Mouse (Mus musculus): Measurements from ENCODE around the gene Gpr141. TPM values are rescaled to one million over a fixed set of nuclear protein-coding genes. Genes with fewer than 3 reads are reported as not detected.

The Gpr141 gene
- polyA plus RNA-seq (2014; fragmentation: Nextera tagmentation; extraction: Ambion mirVana), result 0.35 and 0.47 TPM in 2 replicates

GRCm38 (mm10) chr13:19824071-19824470 is at the start of gene Gpr141:
Gpr141 (minus strand) TSS chr13:19824257.
- Histone ChIP-seq H3K27me3 (replicated peaks; ENCODE audit: control insufficient read depth, insufficient read depth, low read length) (no peaks in the 10 kb centered on the region), H3K9me3 (ENCODE audit: control insufficient read depth, low read length) (no peaks in the 10 kb centered on the region), H3K4me2 (ENCODE audit: low read depth, low read length) (no peak within 1 kb of the TSS), H3K27ac (replicated peaks; ENCODE audit: low read depth, low read length) (no peak within 1 kb of the TSS), H3K36me3 (ENCODE audit: control insufficient read depth, insufficient read depth, low read length) (no peaks in the 10 kb centered on the region), H3K9ac (ENCODE audit: low read depth, low read length) (no peak within 1 kb of the TSS), H3K4me1 (ENCODE audit: control insufficient read depth, insufficient read depth, low read length) (no peaks in the 10 kb centered on the region), H3K4me3 (ENCODE audit: low read depth, low read length) (no peak within 1 kb of the TSS)
- DNase-seq (ENCODE audit: low spot score), result no peak
- WGBS, result 42% methylated on average over 3 of the region's 3 CpGs
- no peak for ATAC-seq (ENCODE audit: low read depth)

- Histone ChIP-seq H3K4me2 (ENCODE audit: low read depth, low read length) (no peak overlapping the region), H3K4me3 (ENCODE audit: low read depth, low read length) (no peak overlapping the region), H3K9ac (ENCODE audit: low read depth, low read length) (no peak overlapping the region), H3K27me3 (replicated peaks; ENCODE audit: control insufficient read depth, insufficient read depth, low read length) (no peaks in the 10 kb centered on the region), H3K27ac (replicated peaks; ENCODE audit: low read depth, low read length) (no peak overlapping the region), H3K36me3 (ENCODE audit: control insufficient read depth, insufficient read depth, low read length) (no peaks in the 10 kb centered on the region), H3K9me3 (ENCODE audit: control insufficient read depth, low read length) (no peaks in the 10 kb centered on the region), H3K4me1 (ENCODE audit: control insufficient read depth, insufficient read depth, low read length) (no peaks in the 10 kb centered on the region)
- DNase-seq (ENCODE audit: low spot score) (no peak), ATAC-seq (ENCODE audit: low read depth) (no peak)
Observed at GRCm38 (mm10) chr13:19864241-19864640, 40.2 kb upstream of the Gpr141 start.

GRCm38 (mm10) chr13:19854629-19855333 is 30.7 kb upstream of the Gpr141 start:
- Histone ChIP-seq H3K9me3 (ENCODE audit: control insufficient read depth, low read length) (no peaks in the 10 kb centered on the region), H3K27me3 (replicated peaks; ENCODE audit: control insufficient read depth, insufficient read depth, low read length) (no peaks in the 10 kb centered on the region), H3K4me3 (ENCODE audit: low read depth, low read length) (no peak overlapping the region), H3K4me1 (ENCODE audit: control insufficient read depth, insufficient read depth, low read length) (no peaks in the 10 kb centered on the region), H3K9ac (ENCODE audit: low read depth, low read length) (no peak overlapping the region), H3K27ac (replicated peaks; ENCODE audit: low read depth, low read length) (no peak overlapping the region), H3K36me3 (ENCODE audit: control insufficient read depth, insufficient read depth, low read length) (no peaks in the 10 kb centered on the region), H3K4me2 (ENCODE audit: low read depth, low read length) (no peak overlapping the region)
- no peak for DNase-seq (ENCODE audit: low spot score)
- no peak for ATAC-seq (ENCODE audit: low read depth)
- 59% methylated on average over 9 of the region's 9 CpGs for WGBS

- Histone ChIP-seq H3K9me3 (ENCODE audit: control insufficient read depth, low read length) (no peaks in the 10 kb centered on the region), H3K4me1 (ENCODE audit: control insufficient read depth, insufficient read depth, low read length) (no peaks in the 10 kb centered on the region), H3K4me2 (ENCODE audit: low read depth, low read length) (no peak overlapping the region), H3K4me3 (ENCODE audit: low read depth, low read length) (no peak overlapping the region), H3K9ac (ENCODE audit: low read depth, low read length) (no peak overlapping the region), H3K27ac (replicated peaks; ENCODE audit: low read depth, low read length) (no peak overlapping the region), H3K36me3 (ENCODE audit: control insufficient read depth, insufficient read depth, low read length) (no peaks in the 10 kb centered on the region), H3K27me3 (replicated peaks; ENCODE audit: control insufficient read depth, insufficient read depth, low read length) (no peaks in the 10 kb centered on the region)
- ATAC-seq (ENCODE audit: low read depth), result no peak
- DNase-seq (ENCODE audit: low spot score), result peak; percentile 13
- WGBS, result 57% methylated on average over 2 of the region's 2 CpGs
Observed at GRCm38 (mm10) chr13:19854049-19854448, 30.0 kb upstream of the Gpr141 start.

GRCm38 (mm10) chr13:19843448-19843847 is 19.4 kb upstream of the Gpr141 start:
- Histone ChIP-seq H3K9ac (ENCODE audit: low read depth, low read length) (no peak overlapping the region), H3K9me3 (ENCODE audit: control insufficient read depth, low read length) (no peaks in the 10 kb centered on the region), H3K4me1 (ENCODE audit: control insufficient read depth, insufficient read depth, low read length) (no peaks in the 10 kb centered on the region), H3K4me3 (ENCODE audit: low read depth, low read length) (no peak overlapping the region), H3K27ac (replicated peaks; ENCODE audit: low read depth, low read length) (no peak overlapping the region), H3K27me3 (replicated peaks; ENCODE audit: control insufficient read depth, insufficient read depth, low read length) (no peaks in the 10 kb centered on the region), H3K4me2 (ENCODE audit: low read depth, low read length) (no peak overlapping the region), H3K36me3 (ENCODE audit: control insufficient read depth, insufficient read depth, low read length) (no peaks in the 10 kb centered on the region)
- no peak for ATAC-seq (ENCODE audit: low read depth)
- DNase-seq (ENCODE audit: low spot score), result no peak
- 81% methylated on average over 2 of the region's 2 CpGs for WGBS

GRCm38 (mm10) chr13:19842707-19843106 is 18.6 kb upstream of the Gpr141 start:
- no peak for ATAC-seq (ENCODE audit: low read depth)
- 80% methylated on average over 3 of the region's 3 CpGs for WGBS
- no peak overlapping the region for H3K9ac ChIP-seq (ENCODE audit: low read depth, low read length)

GRCm38 (mm10) chr13:19841615-19842014 is 17.6 kb upstream of the Gpr141 start:
- DNase-seq (ENCODE audit: low spot score) (no peak), ATAC-seq (ENCODE audit: low read depth) (no peak)
- Histone ChIP-seq H3K4me2 (ENCODE audit: low read depth, low read length) (no peak overlapping the region), H3K9ac (ENCODE audit: low read depth, low read length) (no peak overlapping the region), H3K9me3 (ENCODE audit: control insufficient read depth, low read length) (no peaks in the 10 kb centered on the region), H3K4me1 (ENCODE audit: control insufficient read depth, insufficient read depth, low read length) (no peaks in the 10 kb centered on the region), H3K36me3 (ENCODE audit: control insufficient read depth, insufficient read depth, low read length) (no peaks in the 10 kb centered on the region), H3K4me3 (ENCODE audit: low read depth, low read length) (no peak overlapping the region), H3K27ac (replicated peaks; ENCODE audit: low read depth, low read length) (no peak overlapping the region), H3K27me3 (replicated peaks; ENCODE audit: control insufficient read depth, insufficient read depth, low read length) (no peaks in the 10 kb centered on the region)
- 72% methylated on average over 5 of the region's 5 CpGs for WGBS

More at GRCm38 (mm10) chr13:19842707-19843106, 18.6 kb upstream of the Gpr141 start:
- no peaks in the 10 kb centered on the region for H3K27me3 ChIP-seq (replicated peaks; ENCODE audit: control insufficient read depth, insufficient read depth, low read length)
- no peak overlapping the region for H3K27ac ChIP-seq (replicated peaks; ENCODE audit: low read depth, low read length)
- H3K4me1 ChIP-seq (ENCODE audit: control insufficient read depth, insufficient read depth, low read length), result no peaks in the 10 kb centered on the region
- no peak overlapping the region for H3K4me2 ChIP-seq (ENCODE audit: low read depth, low read length)
- H3K9me3 ChIP-seq (ENCODE audit: control insufficient read depth, low read length), result no peaks in the 10 kb centered on the region
- H3K4me3 ChIP-seq (ENCODE audit: low read depth, low read length), result no peak overlapping the region
- no peak for DNase-seq (ENCODE audit: low spot score)
- H3K36me3 ChIP-seq (ENCODE audit: control insufficient read depth, insufficient read depth, low read length), result no peaks in the 10 kb centered on the region

GRCm38 (mm10) chr13:19840206-19840605 is 16.1 kb upstream of the Gpr141 start:
- H3K4me3 ChIP-seq (ENCODE audit: low read depth, low read length), result no peak overlapping the region
- no peak overlapping the region for H3K4me2 ChIP-seq (ENCODE audit: low read depth, low read length)
- H3K4me1 ChIP-seq (ENCODE audit: control insufficient read depth, insufficient read depth, low read length), result no peaks in the 10 kb centered on the region
- no peaks in the 10 kb centered on the region for H3K27me3 ChIP-seq (replicated peaks; ENCODE audit: control insufficient read depth, insufficient read depth, low read length)
- H3K9me3 ChIP-seq (ENCODE audit: control insufficient read depth, low read length), result no peaks in the 10 kb centered on the region
- WGBS, result 75% methylated on average over 1 of the region's 1 CpGs
- no peak for DNase-seq (ENCODE audit: low spot score)
- no peak overlapping the region for H3K9ac ChIP-seq (ENCODE audit: low read depth, low read length)
- no peaks in the 10 kb centered on the region for H3K36me3 ChIP-seq (ENCODE audit: control insufficient read depth, insufficient read depth, low read length)
- H3K27ac ChIP-seq (replicated peaks; ENCODE audit: low read depth, low read length), result no peak overlapping the region
- no peak for ATAC-seq (ENCODE audit: low read depth)

GRCm38 (mm10) chr13:19830560-19830959 is 6.5 kb upstream of the Gpr141 start:
- Histone ChIP-seq H3K9me3 (ENCODE audit: control insufficient read depth, low read length) (no peaks in the 10 kb centered on the region), H3K27ac (replicated peaks; ENCODE audit: low read depth, low read length) (no peak overlapping the region), H3K27me3 (replicated peaks; ENCODE audit: control insufficient read depth, insufficient read depth, low read length) (no peaks in the 10 kb centered on the region), H3K4me2 (ENCODE audit: low read depth, low read length) (no peak overlapping the region), H3K4me1 (ENCODE audit: control insufficient read depth, insufficient read depth, low read length) (no peaks in the 10 kb centered on the region), H3K9ac (ENCODE audit: low read depth, low read length) (no peak overlapping the region), H3K36me3 (ENCODE audit: control insufficient read depth, insufficient read depth, low read length) (no peaks in the 10 kb centered on the region), H3K4me3 (ENCODE audit: low read depth, low read length) (no peak overlapping the region)
- ATAC-seq (ENCODE audit: low read depth) (no peak), DNase-seq (ENCODE audit: low spot score) (no peak)
- WGBS, result 91% methylated on average over 4 of the region's 4 CpGs

Data from embryonic facial prominence, embryonic 14.5 days (tissue).